Mouse (Mus musculus): Measurements from ENCODE around the gene Myo5a. TPM values are rescaled to one million over a fixed set of nuclear protein-coding genes. Genes with fewer than 3 reads are reported as not detected.

Myo5a gene
- polyA plus RNA-seq, 1 experiment from 2014 or later = 38.7 TPM

DNA sequence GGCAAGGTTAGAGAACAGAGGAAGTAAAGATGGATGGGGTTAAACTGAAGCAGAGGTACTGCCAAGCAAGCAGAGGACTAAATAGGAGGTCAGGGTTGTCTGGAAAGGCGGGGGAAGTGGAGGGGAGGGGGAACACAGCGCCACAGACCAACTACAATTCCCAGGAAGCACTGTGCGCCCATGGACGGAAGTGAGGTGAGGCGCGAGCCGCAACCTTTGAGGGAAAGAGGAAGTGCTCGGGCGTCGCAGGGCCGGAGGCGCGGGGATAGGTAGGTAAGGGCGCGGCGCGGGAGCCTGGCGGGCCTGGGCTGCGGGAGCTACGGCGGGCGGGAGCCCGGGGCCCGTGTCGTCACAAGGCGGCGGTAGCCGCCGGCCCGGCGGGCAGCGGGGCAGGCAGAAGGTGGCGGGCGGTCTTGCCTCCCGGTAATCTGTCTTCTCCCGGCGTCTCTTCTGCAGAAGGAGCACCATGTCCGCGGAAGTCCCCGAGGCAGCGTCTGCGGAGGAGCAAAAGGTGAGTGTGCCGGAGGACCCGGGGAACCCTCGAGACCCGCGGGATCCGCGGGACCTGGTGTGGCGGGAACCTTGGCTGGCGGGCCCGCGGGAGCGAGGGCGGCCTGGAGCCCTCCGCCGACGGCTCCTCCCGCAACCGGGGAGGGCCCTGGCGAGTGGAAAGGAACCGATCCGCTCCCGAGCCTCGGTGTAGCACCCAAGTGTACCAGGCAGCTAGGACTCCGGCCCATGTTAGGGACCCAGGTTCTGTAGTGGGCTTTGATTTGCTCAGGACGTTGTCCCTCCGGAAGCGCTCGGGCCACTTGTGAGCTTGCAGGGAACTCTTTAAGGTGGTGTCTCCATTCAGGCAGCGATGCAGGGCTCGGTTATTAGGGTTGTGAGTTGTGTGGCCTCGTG lies 33.1 kb upstream of the Myo5a start, which contains the start of gene Arpp19:
Gene Arpp19, plus strand, starts transcription at position 164 of the 906 bp plus-strand sequence.
- H3K36me3 ChIP-seq (ENCODE audit: control insufficient read depth, insufficient read depth, low read length) = no peaks in the 10 kb centered on the region
- peak within 1 kb of the TSS; percentile 75 for H3K9ac ChIP-seq (ENCODE audit: low read depth, low read length)
- peak within 1 kb of the TSS; percentile 72 for H3K4me3 ChIP-seq (ENCODE audit: low read depth, low read length)
- WGBS = under 1% methylated on average over 56 of the region's 73 CpGs
- H3K4me2 ChIP-seq (replicated peaks; ENCODE audit: low read depth, low read length) = peak within 1 kb of the TSS; percentile 64
- peak within 1 kb of the TSS; percentile 53 for H3K27ac ChIP-seq (ENCODE audit: low read depth, low read length)
- peak; percentile 88 for DNase-seq (ENCODE audit: low spot score)
- no peaks in the 10 kb centered on the region for H3K27me3 ChIP-seq (ENCODE audit: control insufficient read depth, insufficient read depth, low read length)
- peak; percentile 97 for ATAC-seq (ENCODE audit: low FRiP score)
- no peaks in the 10 kb centered on the region for H3K9me3 ChIP-seq (ENCODE audit: control insufficient read depth, low read length)
- H3K4me1 ChIP-seq (replicated peaks; ENCODE audit: control insufficient read depth, insufficient read depth, low read length) = 0 out of 2 replicates have a peak, but pooled peaks cover 2% of the 10 kb centered on the region

DNA sequence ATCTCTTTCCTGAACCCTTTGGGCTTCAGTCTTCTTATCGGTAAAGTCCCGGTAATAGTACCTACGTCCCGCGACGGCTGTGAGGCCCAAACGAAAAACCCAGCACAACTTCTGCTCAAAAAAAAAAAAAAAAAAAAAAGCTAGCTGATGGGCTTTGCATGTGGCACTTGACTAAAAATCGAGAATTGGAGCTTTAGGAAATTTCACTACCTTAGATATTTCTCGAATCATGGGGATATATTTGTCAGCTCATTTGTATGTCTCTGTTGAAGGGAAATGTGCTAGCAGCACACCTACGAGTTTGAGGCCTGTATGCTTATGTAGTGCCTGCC lies 32.5 kb upstream of the Myo5a start:
- WGBS = 3% methylated on average over 10 of the region's 10 CpGs
- no peaks in the 10 kb centered on the region for H3K9me3 ChIP-seq (ENCODE audit: control insufficient read depth, low read length)
- no peaks in the 10 kb centered on the region for H3K36me3 ChIP-seq (ENCODE audit: control insufficient read depth, insufficient read depth, low read length)
- 0 out of 2 replicates have a peak, but pooled peaks cover 2% of the 10 kb centered on the region for H3K4me1 ChIP-seq (replicated peaks; ENCODE audit: control insufficient read depth, insufficient read depth, low read length)
- H3K27me3 ChIP-seq (ENCODE audit: control insufficient read depth, insufficient read depth, low read length) = no peaks in the 10 kb centered on the region
- H3K4me2 ChIP-seq (replicated peaks; ENCODE audit: low read depth, low read length) = peak overlapping the region; percentile 64
- H3K9ac ChIP-seq (ENCODE audit: low read depth, low read length) = peak overlapping the region; percentile 75
- H3K27ac ChIP-seq (ENCODE audit: low read depth, low read length) = no peak overlapping the region; the same call in 1 of the 2 replicates
- DNase-seq (ENCODE audit: low spot score) = no peak
- no peak for ATAC-seq (ENCODE audit: low FRiP score)
- peak overlapping the region; percentile 72 for H3K4me3 ChIP-seq (ENCODE audit: low read depth, low read length)

DNA sequence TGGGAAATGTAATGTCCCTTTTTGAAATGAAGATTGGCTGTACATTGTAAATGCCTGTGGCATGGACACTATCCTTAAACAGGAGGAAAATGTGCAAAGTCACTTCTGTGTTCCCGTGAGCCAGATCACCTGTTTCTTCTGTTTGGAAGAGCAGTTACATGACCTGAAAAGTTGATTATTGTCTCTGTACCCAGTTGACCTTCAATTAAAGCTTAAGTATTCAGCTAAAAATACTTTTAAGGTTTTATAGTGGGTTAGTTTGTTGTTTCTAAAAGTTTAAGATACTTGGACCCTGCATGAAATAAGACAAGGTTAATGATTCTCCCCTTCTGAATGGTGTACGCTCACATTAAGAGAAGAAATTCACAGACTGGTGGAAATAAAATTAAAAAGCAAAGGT lies 30.2 kb upstream of the Myo5a start:
- H3K27ac ChIP-seq (ENCODE audit: low read depth, low read length) = no peak overlapping the region
- H3K9ac ChIP-seq (ENCODE audit: low read depth, low read length) = no peak overlapping the region
- H3K4me1 ChIP-seq (replicated peaks; ENCODE audit: control insufficient read depth, insufficient read depth, low read length) = 0 out of 2 replicates have a peak, but pooled peaks cover 2% of the 10 kb centered on the region
- DNase-seq (ENCODE audit: low spot score) (no peak), ATAC-seq (ENCODE audit: low FRiP score) (no peak)
- no peak overlapping the region for H3K4me3 ChIP-seq (ENCODE audit: low read depth, low read length)
- 91% methylated on average over 2 of the region's 2 CpGs for WGBS
- no peaks in the 10 kb centered on the region for H3K27me3 ChIP-seq (ENCODE audit: control insufficient read depth, insufficient read depth, low read length)
- no peaks in the 10 kb centered on the region for H3K36me3 ChIP-seq (ENCODE audit: control insufficient read depth, insufficient read depth, low read length)
- H3K9me3 ChIP-seq (ENCODE audit: control insufficient read depth, low read length) = no peaks in the 10 kb centered on the region
- no peak overlapping the region for H3K4me2 ChIP-seq (replicated peaks; ENCODE audit: low read depth, low read length)

DNA sequence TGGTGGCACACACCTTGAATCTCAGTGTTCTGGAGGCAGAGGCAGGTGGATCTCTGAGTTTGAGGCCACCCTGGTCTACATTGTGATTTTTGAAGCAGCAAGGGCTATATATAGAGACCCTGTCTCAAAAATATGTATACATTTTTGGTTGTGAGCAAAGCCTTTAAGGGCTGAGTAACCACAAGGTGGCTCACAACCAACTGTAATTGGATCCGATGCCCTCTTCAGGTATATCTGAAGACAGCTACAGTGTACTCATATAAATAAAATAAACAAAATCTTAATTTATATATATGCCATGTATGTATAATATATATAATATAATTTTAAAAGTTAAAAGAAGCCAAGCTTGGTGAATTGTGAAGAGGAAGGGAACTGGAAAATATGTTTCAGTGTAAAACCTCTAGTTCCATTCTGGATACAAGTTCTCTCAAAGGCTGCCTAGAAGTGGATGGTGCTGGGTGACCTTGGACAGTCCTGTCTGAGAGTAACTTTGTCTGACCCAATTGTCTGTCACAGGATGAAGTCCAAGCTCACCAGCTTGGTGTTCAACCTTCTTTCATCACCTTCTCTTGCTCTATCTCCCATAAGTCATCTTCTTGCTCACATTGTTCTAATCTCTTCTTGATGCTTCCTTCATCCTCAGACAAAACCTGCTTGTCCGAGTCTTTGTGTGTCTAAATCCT lies 28.8 kb upstream of the Myo5a start:
- no peak for ATAC-seq (ENCODE audit: low FRiP score)
- Histone ChIP-seq H3K27ac (ENCODE audit: low read depth, low read length) (no peak overlapping the region), H3K4me3 (ENCODE audit: low read depth, low read length) (no peak overlapping the region), H3K4me2 (replicated peaks; ENCODE audit: low read depth, low read length) (no peak overlapping the region), H3K27me3 (ENCODE audit: control insufficient read depth, insufficient read depth, low read length) (no peaks in the 10 kb centered on the region), H3K36me3 (ENCODE audit: control insufficient read depth, insufficient read depth, low read length) (no peaks in the 10 kb centered on the region), H3K9ac (ENCODE audit: low read depth, low read length) (no peak overlapping the region), H3K4me1 (replicated peaks; ENCODE audit: control insufficient read depth, insufficient read depth, low read length) (0 out of 2 replicates have a peak, but pooled peaks cover 2% of the 10 kb centered on the region), H3K9me3 (ENCODE audit: control insufficient read depth, low read length) (no peaks in the 10 kb centered on the region)
- DNase-seq (ENCODE audit: low spot score) = no peak
- WGBS = 93% methylated on average over 2 of the region's 2 CpGs

DNA sequence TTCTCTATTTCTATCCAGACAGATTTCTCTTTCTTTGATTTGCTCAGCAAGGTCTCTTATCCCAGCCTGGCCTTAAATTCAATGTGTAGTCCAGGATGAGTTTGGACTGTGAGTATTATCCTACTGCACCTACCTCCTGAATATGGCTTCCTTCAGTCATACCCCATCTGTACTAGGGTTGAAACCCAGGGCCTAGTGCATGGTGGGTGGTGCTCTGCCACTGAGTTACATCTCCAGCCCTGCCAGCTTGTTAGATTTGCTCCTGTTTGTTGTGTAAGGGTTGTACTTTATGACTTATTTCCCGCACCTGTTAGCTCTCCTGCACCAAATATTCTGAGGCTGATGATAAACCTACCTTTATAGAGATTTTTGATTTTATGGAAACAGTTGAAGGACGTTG lies 27.6 kb upstream of the Myo5a start:
- Histone ChIP-seq H3K27ac (ENCODE audit: low read depth, low read length) (no peak overlapping the region), H3K9me3 (ENCODE audit: control insufficient read depth, low read length) (no peaks in the 10 kb centered on the region), H3K27me3 (ENCODE audit: control insufficient read depth, insufficient read depth, low read length) (no peaks in the 10 kb centered on the region), H3K36me3 (ENCODE audit: control insufficient read depth, insufficient read depth, low read length) (no peaks in the 10 kb centered on the region), H3K4me3 (ENCODE audit: low read depth, low read length) (no peak overlapping the region), H3K9ac (ENCODE audit: low read depth, low read length) (no peak overlapping the region), H3K4me2 (replicated peaks; ENCODE audit: low read depth, low read length) (no peak overlapping the region), H3K4me1 (replicated peaks; ENCODE audit: control insufficient read depth, insufficient read depth, low read length) (0 out of 2 replicates have a peak, but pooled peaks cover 2% of the 10 kb centered on the region)
- 94% methylated on average over 2 of the region's 2 CpGs for WGBS
- ATAC-seq (ENCODE audit: low FRiP score) (no peak), DNase-seq (ENCODE audit: low spot score) (no peak)

DNA sequence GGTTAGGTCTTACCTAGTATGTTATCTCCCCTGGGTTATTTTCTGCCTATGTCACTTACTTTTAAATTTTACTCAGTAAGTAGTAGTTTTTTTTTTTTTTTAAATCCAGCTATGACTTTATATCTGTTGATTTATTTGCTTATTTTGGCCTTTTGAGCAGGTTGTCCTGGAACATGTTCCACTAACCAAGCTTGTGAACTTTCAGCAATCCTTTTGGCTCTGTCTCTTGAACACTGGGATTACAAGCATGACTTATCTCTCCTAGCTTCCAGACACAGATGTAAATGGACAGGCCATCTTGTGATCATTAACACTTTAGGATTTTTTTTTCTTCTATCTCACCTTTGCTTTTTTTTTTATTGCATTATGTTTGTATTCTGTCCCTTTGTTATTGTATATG lies 23.7 kb upstream of the Myo5a start:
- Histone ChIP-seq H3K4me3 (ENCODE audit: low read depth, low read length) (no peak overlapping the region), H3K4me1 (replicated peaks; ENCODE audit: control insufficient read depth, insufficient read depth, low read length) (no peaks in the 10 kb centered on the region), H3K4me2 (replicated peaks; ENCODE audit: low read depth, low read length) (no peak overlapping the region), H3K27me3 (ENCODE audit: control insufficient read depth, insufficient read depth, low read length) (no peaks in the 10 kb centered on the region), H3K36me3 (ENCODE audit: control insufficient read depth, insufficient read depth, low read length) (no peaks in the 10 kb centered on the region), H3K9ac (ENCODE audit: low read depth, low read length) (no peak overlapping the region), H3K27ac (ENCODE audit: low read depth, low read length) (no peak overlapping the region), H3K9me3 (ENCODE audit: control insufficient read depth, low read length) (no peaks in the 10 kb centered on the region)
- DNase-seq (ENCODE audit: low spot score) (no peak), ATAC-seq (ENCODE audit: low FRiP score) (no peak)

DNA sequence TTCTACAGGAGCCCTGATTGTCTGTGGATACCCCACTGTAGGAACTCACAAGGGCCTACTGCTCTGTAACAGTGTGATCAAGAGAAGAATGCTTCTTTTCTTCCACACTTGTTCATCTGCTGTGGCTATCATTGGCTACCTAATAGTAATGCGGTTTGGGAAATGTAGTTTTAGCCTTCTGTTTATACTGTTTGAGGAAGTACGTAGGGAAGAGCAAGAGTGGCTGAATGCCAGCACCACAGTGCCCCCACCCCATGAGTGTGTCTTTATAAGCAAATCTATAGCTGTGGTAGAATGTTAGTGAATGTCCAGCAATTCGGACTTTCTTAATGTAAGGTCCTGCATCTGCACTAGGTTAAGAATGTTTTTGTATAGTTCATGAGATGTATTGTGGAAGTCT lies 21.7 kb upstream of the Myo5a start:
- Histone ChIP-seq H3K27ac (ENCODE audit: low read depth, low read length) (no peak overlapping the region), H3K36me3 (ENCODE audit: control insufficient read depth, insufficient read depth, low read length) (no peaks in the 10 kb centered on the region), H3K9me3 (ENCODE audit: control insufficient read depth, low read length) (no peaks in the 10 kb centered on the region), H3K4me3 (ENCODE audit: low read depth, low read length) (no peak overlapping the region), H3K4me2 (replicated peaks; ENCODE audit: low read depth, low read length) (no peak overlapping the region), H3K9ac (ENCODE audit: low read depth, low read length) (no peak overlapping the region), H3K27me3 (ENCODE audit: control insufficient read depth, insufficient read depth, low read length) (no peaks in the 10 kb centered on the region), H3K4me1 (replicated peaks; ENCODE audit: control insufficient read depth, insufficient read depth, low read length) (no peaks in the 10 kb centered on the region)
- ATAC-seq (ENCODE audit: low FRiP score) (no peak), DNase-seq (ENCODE audit: low spot score) (no peak)
- 88% methylated on average over 3 of the region's 3 CpGs for WGBS

DNA sequence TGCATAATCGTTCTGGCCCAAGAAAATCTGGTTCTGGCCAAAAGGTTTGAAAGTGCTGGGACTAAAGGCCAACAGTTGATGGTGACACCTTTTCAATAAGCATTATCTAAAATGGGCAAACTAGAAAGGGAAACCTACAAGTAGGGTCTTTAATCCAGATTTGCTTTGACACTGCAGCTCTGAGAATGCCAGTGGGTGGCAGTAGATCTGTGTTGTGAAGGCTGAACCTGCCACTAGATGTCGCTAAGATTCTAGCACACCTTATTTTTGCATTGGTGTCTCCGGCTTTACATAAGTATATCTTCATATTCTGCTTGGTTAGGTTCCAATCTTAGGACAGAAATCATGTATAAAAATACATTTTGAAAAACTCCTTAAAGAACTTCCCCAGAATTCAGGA lies 20.8 kb upstream of the Myo5a start:
- no peaks in the 10 kb centered on the region for H3K27me3 ChIP-seq (ENCODE audit: control insufficient read depth, insufficient read depth, low read length)
- H3K27ac ChIP-seq (ENCODE audit: low read depth, low read length) = no peak overlapping the region
- H3K4me3 ChIP-seq (ENCODE audit: low read depth, low read length) = no peak overlapping the region
- 47% methylated on average over 3 of the region's 3 CpGs for WGBS
- no peak overlapping the region for H3K4me2 ChIP-seq (replicated peaks; ENCODE audit: low read depth, low read length)
- no peaks in the 10 kb centered on the region for H3K36me3 ChIP-seq (ENCODE audit: control insufficient read depth, insufficient read depth, low read length)
- H3K9ac ChIP-seq (ENCODE audit: low read depth, low read length) = no peak overlapping the region
- ATAC-seq (ENCODE audit: low FRiP score) (no peak; the same call in 1 of the 2 replicates), DNase-seq (ENCODE audit: low spot score) (peak; percentile 76)
- H3K9me3 ChIP-seq (ENCODE audit: control insufficient read depth, low read length) = no peaks in the 10 kb centered on the region
- no peaks in the 10 kb centered on the region for H3K4me1 ChIP-seq (replicated peaks; ENCODE audit: control insufficient read depth, insufficient read depth, low read length)

Measured in hindbrain, embryonic 11.5 days (tissue).